Mouse (Mus musculus) liver, embryonic 14.5 days (tissue): Measurements from ENCODE around the gene Ndufaf5.

Experiments
- CTCF ChIP-seq: IDR thresholded peaks from 2 replicates; pipeline ENCODE4 v1.5.1; 2016; ENCODE audit warnings: antibody characterized with exemption, low read depth, control low read depth
- EP300 ChIP-seq: IDR thresholded peaks from 2 replicates; pipeline ENCODE4 v1.6.1; 2016; ENCODE audit warnings: antibody characterized with exemption, low read depth

- TF ChIP-seq CTCF = no peak
- no peak for TF ChIP-seq EP300
Measured at GRCm38 (mm10) chr2:140203756-140204155, 33.3 kb downstream of the Ndufaf5 start.
